Mouse (Mus musculus) erythroblast, embryonic 14.5 days (primary cell): ENCODE measurements around the gene Larp1b. TPM values are rescaled to one million over a fixed set of nuclear protein-coding genes. Genes with fewer than 3 reads are reported as not detected.

Source experiments
- H3K27me3 ChIP-seq: 2 replicates; pipeline ENCODE4 v1.6.1; 2012; ENCODE audit warnings: inconsistent platforms; ENCODE audit not compliant: control insufficient read depth
- H3K36me3 ChIP-seq: 2 replicates; pipeline ENCODE4 v1.6.1; 2012; ENCODE audit warnings: mild to moderate bottlenecking, inconsistent platforms; ENCODE audit not compliant: control insufficient read depth
- H3K4me1 ChIP-seq: 2 replicates; pipeline ENCODE4 v1.6.1; 2012; ENCODE audit warnings: inconsistent platforms; ENCODE audit not compliant: control insufficient read depth
- H3K4me3 ChIP-seq: replicated peaks from 2 replicates; pipeline ENCODE3; 2012; ENCODE audit warnings: moderate library complexity, mild to moderate bottlenecking, inconsistent platforms
- H3K9me3 ChIP-seq: 2 replicates; pipeline ENCODE4 v1.6.1; 2012; ENCODE audit warnings: low read length, inconsistent platforms, mixed read lengths; ENCODE audit not compliant: control insufficient read depth
- GATA1 ChIP-seq: IDR thresholded peaks from 2 replicates; pipeline ENCODE4 v1.6.1; 2012; ENCODE audit warnings: low read length, inconsistent platforms, mixed read lengths
- TAL1 ChIP-seq: IDR thresholded peaks from 3 replicates; pipeline ENCODE4 v1.6.1; 2012; ENCODE audit warnings: low read length, inconsistent platforms, mixed read lengths
- polyA plus RNA-seq: library from polyadenylated mRNA; stranded (reverse); fragments of >175 nt; gene quantifications from 2 replicates; pipeline ENCODE4 v1.2.3, GENCODE M21; 2012

Gene Larp1b
- polyA plus RNA-seq, 1 experiment, result 6.2 TPM

DNA sequence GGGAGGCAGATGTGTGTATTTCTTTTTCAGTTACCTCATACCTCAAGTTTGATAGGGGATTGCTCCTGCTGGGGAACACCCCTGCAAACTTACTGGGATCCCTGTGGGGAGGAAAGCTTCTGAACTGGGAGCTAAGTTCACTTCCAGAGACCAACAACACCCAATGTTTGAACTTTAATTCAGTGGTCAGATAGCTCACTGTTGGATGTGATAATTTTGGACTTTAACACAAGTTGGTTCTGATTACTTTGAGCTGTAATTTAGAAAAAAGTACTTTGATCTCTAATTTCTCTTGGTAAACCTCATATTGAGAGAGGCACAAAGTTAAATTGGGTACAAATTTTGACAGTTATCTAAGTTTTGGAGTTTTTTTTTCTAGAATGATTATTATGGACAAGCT lies 137.4 kb downstream of the Larp1b start:
- no peak overlapping the region for H3K4me3 ChIP-seq
- H3K27me3 ChIP-seq, result peaks cover 13% of the 10 kb centered on the region
- no peaks in the 10 kb centered on the region for H3K9me3 ChIP-seq
- H3K4me1 ChIP-seq, result peaks cover 22% of the 10 kb centered on the region
- TF ChIP-seq TAL1, result no peak
- TF ChIP-seq GATA1, result no peak
- H3K36me3 ChIP-seq, result no peaks in the 10 kb centered on the region

Other genes with a start within 250 kb of the Larp1b start
- gene Slc25a31, start 241.0 kb upstream of the Larp1b start, polyA plus RNA-seq, result not detected in 2 replicates
- gene Hspa4l, start 205.3 kb upstream of the Larp1b start, polyA plus RNA-seq, result 0.32 and 0.66 TPM in 2 replicates
- 0.99 and 1.2 TPM in 2 replicates for gene Plk4, start 149.8 kb upstream of the Larp1b start, polyA plus RNA-seq
- gene Mfsd8, start 102.9 kb upstream of the Larp1b start, polyA plus RNA-seq, result 0.07 and 1.5 TPM in 2 replicates
- gene Abhd18, start 102.9 kb upstream of the Larp1b start, polyA plus RNA-seq, result 0.04 TPM in 1 of 2 replicates, not detected in the other
- not detected in 2 replicates for gene 1700034I23Rik, start 47.3 kb upstream of the Larp1b start, polyA plus RNA-seq
- 1.9 and 2.0 TPM in 2 replicates for gene Pgrmc2, start 133.2 kb downstream of the Larp1b start, polyA plus RNA-seq